Mouse (Mus musculus): ENCODE results near the gene Hist1h4k. TPM values are rescaled to one million over a fixed set of nuclear protein-coding genes. Genes with fewer than 3 reads are reported as not detected.

The Hist1h4k gene
- total and polyA plus RNA-seq, 3 experiments: 19.1 to 3,283 TPM; not detected in 1

- TF ChIP-seq CTCF (IDR thresholded peaks at IDR 0.05 in 2 of 3, conservative IDR thresholded peaks at IDR 0.05 in 1 of 3; ENCODE audit: control insufficient read depth in 1 of 3, insufficient read depth in 1 of 3, low read depth in 2 of 3, low read length in 3 of 3, poor library complexity in 1 of 3, severe bottlenecking in 1 of 3) (peak; percentile 13 to 32 (median 27); a peak in 4 of 6 replicates), TCF12 (IDR thresholded peaks at IDR 0.05; ENCODE audit: low read depth, low read length) (no peak), SMC3 (IDR thresholded peaks at IDR 0.05; ENCODE audit: low read depth, low read length) (0 out of 2 replicates have a peak, but pooled peaks have one; percentile 9)
- H3K4me1 ChIP-seq (ENCODE audit: control insufficient read depth in 1 of 2, insufficient read depth in 2 of 2, low read length in 2 of 2): peaks cover 0 to 10% of the 10 kb centered on the region in 2 experiments; a peak in 2 of 4 replicates
- H3K4me3 ChIP-seq (ENCODE audit: control insufficient read depth in 1 of 2, insufficient read depth in 1 of 2, low read depth in 2 of 2, low read length in 2 of 2): no peak overlapping the region
- H3K36me3 ChIP-seq (ENCODE audit: control insufficient read depth in 1 of 2, insufficient read depth in 2 of 2, low read length in 2 of 2): peaks cover 0 to 4% of the 10 kb centered on the region in 2 experiments; a peak in 2 of 4 replicates
- no peaks in the 10 kb centered on the region for H3K27me3 ChIP-seq (ENCODE audit: control insufficient read depth in 1 of 2, insufficient read depth in 2 of 2, low read length in 2 of 2)
- H3K9ac ChIP-seq (ENCODE audit: control insufficient read depth, low read depth, low read length, poor library complexity, severe bottlenecking): no peak overlapping the region
- H3K79me2 ChIP-seq (ENCODE audit: control insufficient read depth, insufficient read depth, low read length, poor library complexity): no peaks in the 10 kb centered on the region; the same call in 1 of the 2 replicates
- no peaks in the 10 kb centered on the region; the same call in 1 of the 2 replicates for H3K9me3 ChIP-seq (replicated peaks; ENCODE audit: insufficient read depth, low read length)
- DNase-seq (ENCODE audit: low read depth, low spot score): peak; percentile 65
- no peak overlapping the region for H3K27ac ChIP-seq (ENCODE audit: control insufficient read depth, low read depth, low read length)
Observed at GRCm38 (mm10) chr13:21733466-21733865, 16.8 kb downstream of the Hist1h4k start.

GRCm38 (mm10) chr13:21729544-21729943 is 20.8 kb downstream of the Hist1h4k start:
- peaks cover 0 to 10% of the 10 kb centered on the region in 2 experiments; a peak in 2 of 4 replicates for H3K4me1 ChIP-seq (ENCODE audit: control insufficient read depth in 1 of 2, insufficient read depth in 2 of 2, low read length in 2 of 2)
- TF ChIP-seq E2F4 (IDR thresholded peaks at IDR 0.05; ENCODE audit: borderline replicate concordance, low read depth, low read length) (no peak), SMC3 (IDR thresholded peaks at IDR 0.05; ENCODE audit: low read depth, low read length) (no peak), KAT2A (conservative IDR thresholded peaks at IDR 0.05; ENCODE audit: low read depth, low read length) (no peak), CHD1 (IDR thresholded peaks at IDR 0.05; ENCODE audit: low read depth, low read length) (no peak), EP300 (IDR thresholded peaks at IDR 0.05; ENCODE audit: low read depth in 1 of 2, low read length in 2 of 2) (no peak), CHD2 (IDR thresholded peaks at IDR 0.05; ENCODE audit: low read length) (no peak), MEF2A (IDR thresholded peaks at IDR 0.05; ENCODE audit: extremely low read depth, insufficient replicate concordance, low read depth, low read length, poor library complexity, severe bottlenecking) (no peak), TAL1 (IDR thresholded peaks at IDR 0.05; ENCODE audit: low read length) (no peak), MXI1 (IDR thresholded peaks at IDR 0.05; ENCODE audit: low read depth, low read length) (no peak), POLR2AphosphoS2 (IDR thresholded peaks at IDR 0.05; ENCODE audit: low read length) (no peak), TCF12 (IDR thresholded peaks at IDR 0.05; ENCODE audit: low read depth, low read length) (no peak), HCFC1 (IDR thresholded peaks at IDR 0.05; ENCODE audit: low read depth, low read length) (no peak)
- no peak overlapping the region for H3K9ac ChIP-seq (ENCODE audit: control insufficient read depth, low read depth, low read length, poor library complexity, severe bottlenecking)

More at GRCm38 (mm10) chr13:21729544-21729943, 20.8 kb downstream of the Hist1h4k start:
- Histone ChIP-seq H3K4me3 (ENCODE audit: control insufficient read depth in 1 of 2, insufficient read depth in 1 of 2, low read depth in 2 of 2, low read length in 2 of 2) (no peak overlapping the region), H3K9me3 (replicated peaks; ENCODE audit: insufficient read depth, low read length) (no peaks in the 10 kb centered on the region; the same call in 1 of the 2 replicates), H3K27me3 (ENCODE audit: control insufficient read depth in 1 of 2, insufficient read depth in 2 of 2, low read length in 2 of 2) (no peaks in the 10 kb centered on the region), H3K36me3 (ENCODE audit: control insufficient read depth in 1 of 2, insufficient read depth in 2 of 2, low read length in 2 of 2) (no peaks in the 10 kb centered on the region; a peak in 1 of 4 replicates), H3K27ac (ENCODE audit: control insufficient read depth, low read depth, low read length) (no peak overlapping the region), H3K79me2 (ENCODE audit: control insufficient read depth, insufficient read depth, low read length, poor library complexity) (no peaks in the 10 kb centered on the region; the same call in 1 of the 2 replicates)
- DNase-seq (ENCODE audit: low read depth, low spot score): no peak
